Mouse (Mus musculus): ENCODE results near the gene Nfkbil1. TPM values are rescaled to one million over a fixed set of nuclear protein-coding genes. Genes with fewer than 3 reads are reported as not detected.

The Nfkbil1 gene
- polyA plus RNA-seq, 1 experiment = 5.2 TPM

DNA sequence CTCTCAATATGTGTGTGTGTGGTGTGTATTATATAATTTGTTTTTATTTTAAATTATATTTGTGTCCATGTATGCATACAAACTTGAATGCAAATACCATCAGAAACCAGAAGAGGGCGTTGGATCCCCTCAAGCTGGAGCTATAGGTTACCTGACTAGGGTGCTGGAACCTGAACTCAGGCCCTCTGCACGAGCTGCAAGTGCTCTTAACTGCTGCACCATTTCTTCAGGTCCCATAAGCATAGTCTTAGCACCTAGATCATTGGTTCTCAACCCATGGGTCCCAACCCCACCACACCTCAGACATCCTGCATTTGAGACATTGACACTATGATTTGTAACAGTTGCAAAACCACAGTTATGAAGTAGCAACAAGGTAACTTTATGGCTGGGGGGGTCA lies 43.9 kb downstream of the Nfkbil1 start:
- Histone ChIP-seq H3K27ac (replicated peaks; ENCODE audit: low read depth, low read length) (no peak overlapping the region), H3K4me3 (ENCODE audit: insufficient read depth, low read depth, low read length) (no peak overlapping the region), H3K4me1 (ENCODE audit: control insufficient read depth, insufficient read depth, insufficient read length, low read length) (no peaks in the 10 kb centered on the region; the same call in 1 of the 2 replicates)

DNA sequence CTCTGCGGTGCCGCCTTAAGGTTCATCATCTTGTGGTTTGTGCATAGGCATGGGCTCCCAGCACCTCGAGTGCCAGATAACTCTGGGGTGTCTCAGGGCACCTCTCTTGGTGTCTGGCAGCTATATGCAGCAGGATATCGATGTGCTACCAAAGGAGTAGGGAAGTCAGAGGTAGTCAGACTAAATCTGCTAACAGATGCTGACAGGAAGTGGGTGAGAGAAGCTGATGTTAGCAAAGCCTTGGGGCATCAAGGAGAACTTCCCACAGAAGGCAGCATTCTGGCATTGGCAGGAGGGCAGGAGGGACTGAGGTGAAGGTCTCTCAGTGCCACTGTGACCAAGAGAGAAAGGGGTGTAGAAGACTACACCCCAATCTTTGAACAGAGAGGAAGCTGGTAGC lies 45.5 kb downstream of the Nfkbil1 start:
- H3K4me1 ChIP-seq (ENCODE audit: control insufficient read depth, insufficient read depth, insufficient read length, low read length) = peaks cover 2% of the 10 kb centered on the region; the same call in 1 of the 2 replicates
- peak overlapping the region; percentile 39; the same call in 1 of the 2 replicates for H3K27ac ChIP-seq (replicated peaks; ENCODE audit: low read depth, low read length)
- no peak overlapping the region for H3K4me3 ChIP-seq (ENCODE audit: insufficient read depth, low read depth, low read length)

DNA sequence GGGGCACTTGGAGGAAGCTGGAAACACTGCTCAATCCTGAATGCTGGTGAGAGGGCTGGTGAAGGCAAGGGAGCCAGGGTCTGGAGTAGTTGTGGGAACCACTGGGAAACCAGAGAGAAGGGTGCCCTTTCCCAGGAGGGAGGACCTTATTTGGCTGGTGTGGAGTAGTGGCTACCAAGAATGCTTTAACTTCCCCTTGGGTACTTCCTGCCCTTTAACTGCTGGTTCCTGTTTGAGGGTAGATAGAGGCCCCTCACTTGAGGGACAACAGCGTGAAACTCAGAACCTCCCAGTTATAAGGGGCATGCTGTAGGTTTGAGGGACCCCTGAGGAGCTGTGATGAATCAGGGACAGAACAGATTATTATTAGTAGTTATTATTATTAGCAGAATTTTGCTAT lies 46.4 kb downstream of the Nfkbil1 start:
- peaks cover 2% of the 10 kb centered on the region; the same call in 1 of the 2 replicates for H3K4me1 ChIP-seq (ENCODE audit: control insufficient read depth, insufficient read depth, insufficient read length, low read length)
- H3K27ac ChIP-seq (replicated peaks; ENCODE audit: low read depth, low read length) = peak overlapping the region; percentile 39; the same call in 1 of the 2 replicates
- H3K4me3 ChIP-seq (ENCODE audit: insufficient read depth, low read depth, low read length) = no peak overlapping the region

DNA sequence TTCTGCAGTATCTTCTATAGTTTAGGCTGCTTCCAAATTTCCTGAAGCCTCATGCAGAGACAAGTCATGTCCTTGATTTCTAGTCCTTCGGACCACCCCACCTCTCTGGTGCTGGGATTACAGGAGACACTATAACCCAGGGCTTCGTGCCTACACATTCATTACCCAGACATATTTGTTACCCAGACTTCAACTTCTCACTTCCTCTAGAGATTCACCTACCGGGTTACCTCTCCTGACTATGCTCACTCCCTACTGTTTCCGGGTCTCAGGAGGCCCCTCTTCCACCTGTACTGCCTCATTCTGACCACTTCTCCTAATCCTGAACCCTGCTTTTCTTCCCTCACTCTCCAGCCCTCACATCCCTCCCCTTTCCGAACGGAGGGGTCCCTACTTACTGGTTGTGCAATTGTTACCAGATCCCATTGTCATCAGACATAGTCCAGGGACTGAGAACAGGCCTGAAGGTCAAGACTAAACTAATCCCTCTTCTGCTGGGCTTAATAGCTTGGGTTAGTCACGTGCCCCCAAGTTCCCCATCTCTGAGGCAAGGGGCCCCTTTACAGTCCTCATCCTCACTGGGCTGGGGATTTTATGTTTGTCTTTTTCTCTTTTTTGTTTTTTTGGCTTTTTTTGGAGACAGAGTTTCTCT lies 47.5 kb downstream of the Nfkbil1 start, which contains the start of gene Lst1:
Gene Lst1 (minus strand): TSS at position 481 of the 652 bp plus-strand sequence.
- H3K4me3 ChIP-seq (ENCODE audit: insufficient read depth, low read depth, low read length) = peak within 1 kb of the TSS; percentile 47
- peak within 1 kb of the TSS; percentile 82 for H3K27ac ChIP-seq (replicated peaks; ENCODE audit: low read depth, low read length)

DNA sequence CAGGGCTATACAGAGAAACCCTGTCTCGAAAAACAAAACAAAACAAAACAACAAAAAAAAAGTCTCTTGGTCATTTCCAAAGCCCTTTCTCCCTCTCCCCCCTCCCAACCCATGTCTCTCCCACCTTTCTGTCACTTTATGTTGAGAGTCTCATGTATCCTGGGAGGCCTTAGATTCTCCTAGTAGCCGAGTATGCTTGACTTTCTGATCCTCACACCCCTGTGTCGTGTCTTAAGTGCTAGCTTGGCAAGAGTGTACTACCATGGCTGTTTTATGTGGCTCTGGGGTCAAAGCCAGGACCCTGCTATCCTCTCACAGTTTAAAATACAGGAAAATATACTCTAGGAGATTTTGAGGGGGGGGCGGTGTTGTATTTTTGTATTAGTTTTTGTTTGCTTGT lies 48.2 kb downstream of the Nfkbil1 start:
- H3K4me3 ChIP-seq (ENCODE audit: insufficient read depth, low read depth, low read length) = no peak overlapping the region
- peak overlapping the region; percentile 56; the same call in 1 of the 2 replicates for H3K27ac ChIP-seq (replicated peaks; ENCODE audit: low read depth, low read length)
- H3K4me1 ChIP-seq (ENCODE audit: control insufficient read depth, insufficient read depth, insufficient read length, low read length) = peaks cover 2% of the 10 kb centered on the region; the same call in 1 of the 2 replicates

More for the DNA sequence above, 47.5 kb downstream of the Nfkbil1 start, which contains the start of gene Lst1:
- H3K4me1 ChIP-seq (ENCODE audit: control insufficient read depth, insufficient read depth, insufficient read length, low read length) = peaks cover 2% of the 10 kb centered on the region; the same call in 1 of the 2 replicates

DNA sequence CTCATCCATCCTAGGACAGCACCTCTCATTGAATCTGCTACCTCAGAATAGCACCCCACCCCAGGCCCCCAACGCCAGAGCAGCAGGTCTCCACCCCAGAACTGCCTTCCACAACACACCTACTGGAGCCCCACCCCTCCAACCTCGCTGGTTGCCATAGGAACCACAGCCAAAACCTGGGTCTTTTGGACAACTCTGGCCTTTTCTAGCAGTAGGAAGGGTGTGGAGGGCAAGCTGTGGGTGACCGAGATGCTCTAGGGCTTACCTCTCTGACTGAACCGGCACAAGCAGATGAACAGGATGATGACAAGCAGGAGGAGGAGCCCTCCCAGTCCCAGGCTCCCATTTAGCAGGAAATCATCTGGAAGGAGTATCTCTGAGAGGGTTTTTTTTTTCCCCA lies 48.9 kb downstream of the Nfkbil1 start:
- peak overlapping the region; percentile 45 for H3K4me3 ChIP-seq (ENCODE audit: insufficient read depth, low read depth, low read length)
- peaks cover 2% of the 10 kb centered on the region; the same call in 1 of the 2 replicates for H3K4me1 ChIP-seq (ENCODE audit: control insufficient read depth, insufficient read depth, insufficient read length, low read length)
- peak overlapping the region; percentile 63 for H3K27ac ChIP-seq (replicated peaks; ENCODE audit: low read depth, low read length)

DNA sequence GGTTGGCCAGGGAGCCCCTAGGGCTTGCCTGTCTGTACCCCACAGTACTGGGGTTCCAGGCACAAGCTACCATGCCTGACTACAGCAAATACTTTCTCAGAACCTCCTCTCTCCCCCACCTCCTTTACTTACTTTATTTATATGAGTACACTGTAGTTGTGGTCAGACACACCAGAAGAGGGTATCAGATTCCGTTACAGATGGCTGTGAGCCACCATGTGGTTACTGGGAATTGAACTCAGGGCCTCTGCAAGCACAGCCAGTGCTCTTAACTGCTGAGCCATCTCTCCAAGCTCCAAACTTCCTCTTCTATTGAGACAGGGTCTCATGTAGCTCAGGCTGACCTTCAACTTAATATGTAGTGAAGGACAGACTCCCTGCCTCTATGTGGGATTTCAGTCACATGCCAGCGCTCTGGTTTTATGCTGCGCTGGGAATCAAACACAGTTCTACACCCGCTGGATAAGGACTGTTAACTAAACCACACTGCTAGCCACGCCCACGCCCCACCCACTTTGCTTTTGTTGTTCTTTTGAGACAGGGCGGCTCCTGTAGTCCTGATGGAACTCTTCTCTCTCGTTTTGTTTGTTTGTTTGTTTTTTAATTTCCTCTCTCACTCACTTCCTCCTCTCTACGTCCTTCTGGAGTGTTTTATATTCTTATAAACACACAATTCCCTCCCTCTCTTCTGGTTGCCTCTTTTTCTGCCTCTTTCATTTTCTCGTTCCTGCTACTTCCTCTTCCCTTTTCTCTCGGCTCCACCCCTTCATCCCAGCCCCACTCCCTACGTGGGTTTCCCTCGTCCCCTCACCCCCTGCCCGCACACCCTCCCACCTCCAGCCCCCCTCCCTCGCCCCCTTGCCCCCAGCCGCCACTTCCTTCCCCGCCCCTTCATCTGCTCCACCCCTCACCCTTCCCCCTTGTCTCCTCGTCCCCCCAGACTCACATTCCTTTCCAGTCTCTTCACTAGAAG lies 49.7 kb downstream of the Nfkbil1 start:
- H3K4me1 ChIP-seq (ENCODE audit: control insufficient read depth, insufficient read depth, insufficient read length, low read length) = peaks cover 2% of the 10 kb centered on the region; the same call in 1 of the 2 replicates
- peak overlapping the region; percentile 49 for H3K4me3 ChIP-seq (ENCODE audit: insufficient read depth, low read depth, low read length)
- H3K27ac ChIP-seq (replicated peaks; ENCODE audit: low read depth, low read length) = peak overlapping the region; percentile 64

DNA sequence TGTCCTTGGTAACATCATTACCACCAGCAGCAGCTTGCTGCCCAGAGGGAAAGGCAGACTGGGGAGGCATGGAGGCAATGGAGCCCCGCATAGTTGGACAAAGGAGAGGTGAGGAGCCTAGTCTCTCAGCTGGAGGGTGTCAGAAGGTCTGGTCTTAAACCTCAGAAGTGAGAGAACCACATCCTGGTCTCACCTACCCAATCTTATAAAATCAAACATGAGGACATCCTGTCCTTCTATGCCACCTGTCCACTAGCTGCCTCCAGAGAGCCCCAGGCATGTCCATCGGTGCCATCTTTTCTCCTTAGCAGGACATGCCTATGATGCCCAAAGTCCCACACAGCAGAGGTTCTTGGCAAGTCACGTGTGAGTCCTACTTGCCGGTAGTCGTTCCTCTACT lies 55.5 kb downstream of the Nfkbil1 start:
- no peak overlapping the region for H3K27ac ChIP-seq (replicated peaks; ENCODE audit: low read depth, low read length)
- H3K4me3 ChIP-seq (ENCODE audit: insufficient read depth, low read depth, low read length) = no peak overlapping the region
- H3K4me1 ChIP-seq (ENCODE audit: control insufficient read depth, insufficient read depth, insufficient read length, low read length) = no peaks in the 10 kb centered on the region

DNA sequence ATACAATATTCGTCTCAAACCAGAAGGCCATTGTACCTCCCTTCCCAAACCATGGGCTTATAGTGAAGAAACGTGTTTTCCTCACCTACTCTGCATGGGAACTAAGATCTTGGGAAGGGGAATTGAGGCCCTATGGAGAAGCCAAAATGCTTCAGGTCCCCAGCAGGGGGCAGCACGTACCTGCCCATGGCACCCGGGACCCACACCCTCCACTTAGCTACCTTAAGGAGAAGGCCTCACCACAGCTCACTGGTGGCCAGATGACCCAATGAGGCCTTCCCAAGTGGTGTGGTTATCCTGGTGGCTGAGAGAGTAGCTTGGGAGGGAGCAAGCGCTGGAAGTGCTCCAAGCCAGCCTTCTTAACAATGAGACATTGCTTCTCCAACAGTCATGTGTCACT lies 57.1 kb downstream of the Nfkbil1 start:
- Histone ChIP-seq H3K4me1 (ENCODE audit: control insufficient read depth, insufficient read depth, insufficient read length, low read length) (no peaks in the 10 kb centered on the region), H3K27ac (replicated peaks; ENCODE audit: low read depth, low read length) (no peak overlapping the region), H3K4me3 (ENCODE audit: insufficient read depth, low read depth, low read length) (no peak overlapping the region)

DNA sequence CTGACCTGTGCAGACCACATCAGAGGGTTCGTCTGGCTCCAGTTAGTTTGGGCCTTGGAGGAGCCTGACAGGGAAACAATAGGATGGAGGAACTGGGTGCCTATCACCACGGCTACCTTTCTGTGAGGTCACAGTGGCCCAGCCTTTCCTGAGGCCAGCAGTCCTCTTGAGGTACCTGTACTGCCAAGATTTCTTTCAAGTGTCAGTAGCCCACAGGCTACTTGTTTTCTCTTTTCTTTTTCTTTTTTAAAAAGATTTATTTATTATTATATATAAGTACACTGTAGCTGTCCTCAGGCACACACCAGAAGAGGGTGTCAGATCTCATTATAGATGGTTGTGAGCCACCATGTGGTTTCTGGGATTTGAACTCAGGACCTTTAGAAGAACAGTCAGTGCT lies 59.6 kb downstream of the Nfkbil1 start, which contains the start of gene Aif1:
Gene Aif1 (minus strand): TSS at position 101 of the 400 bp plus-strand sequence.
- no peaks in the 10 kb centered on the region for H3K4me1 ChIP-seq (ENCODE audit: control insufficient read depth, insufficient read depth, insufficient read length, low read length)
- no peak within 1 kb of the TSS for H3K4me3 ChIP-seq (ENCODE audit: insufficient read depth, low read depth, low read length)
- no peak within 1 kb of the TSS for H3K27ac ChIP-seq (replicated peaks; ENCODE audit: low read depth, low read length)

DNA sequence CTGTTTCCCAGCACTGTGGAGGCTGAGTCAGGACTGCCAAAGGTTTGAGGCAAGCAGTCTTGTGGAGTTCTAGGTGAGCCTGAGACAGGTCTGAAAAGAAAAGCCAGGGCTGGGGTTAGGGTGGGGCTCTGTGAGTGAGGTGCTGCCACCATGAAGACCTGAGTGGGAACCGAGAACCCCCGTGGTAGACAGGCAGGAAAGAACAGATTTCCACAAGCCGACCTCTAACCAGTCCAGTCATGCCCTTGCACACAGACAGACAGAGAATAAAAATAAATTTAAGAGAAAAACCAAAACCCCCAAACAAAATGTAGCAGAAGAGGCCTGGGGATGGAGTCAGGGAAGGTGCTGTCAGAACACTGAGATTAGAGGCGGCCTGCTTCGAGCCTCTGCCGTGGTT lies 60.2 kb downstream of the Nfkbil1 start:
- H3K4me1 ChIP-seq (ENCODE audit: control insufficient read depth, insufficient read depth, insufficient read length, low read length) = no peaks in the 10 kb centered on the region
- H3K27ac ChIP-seq (replicated peaks; ENCODE audit: low read depth, low read length) = no peak overlapping the region

DNA sequence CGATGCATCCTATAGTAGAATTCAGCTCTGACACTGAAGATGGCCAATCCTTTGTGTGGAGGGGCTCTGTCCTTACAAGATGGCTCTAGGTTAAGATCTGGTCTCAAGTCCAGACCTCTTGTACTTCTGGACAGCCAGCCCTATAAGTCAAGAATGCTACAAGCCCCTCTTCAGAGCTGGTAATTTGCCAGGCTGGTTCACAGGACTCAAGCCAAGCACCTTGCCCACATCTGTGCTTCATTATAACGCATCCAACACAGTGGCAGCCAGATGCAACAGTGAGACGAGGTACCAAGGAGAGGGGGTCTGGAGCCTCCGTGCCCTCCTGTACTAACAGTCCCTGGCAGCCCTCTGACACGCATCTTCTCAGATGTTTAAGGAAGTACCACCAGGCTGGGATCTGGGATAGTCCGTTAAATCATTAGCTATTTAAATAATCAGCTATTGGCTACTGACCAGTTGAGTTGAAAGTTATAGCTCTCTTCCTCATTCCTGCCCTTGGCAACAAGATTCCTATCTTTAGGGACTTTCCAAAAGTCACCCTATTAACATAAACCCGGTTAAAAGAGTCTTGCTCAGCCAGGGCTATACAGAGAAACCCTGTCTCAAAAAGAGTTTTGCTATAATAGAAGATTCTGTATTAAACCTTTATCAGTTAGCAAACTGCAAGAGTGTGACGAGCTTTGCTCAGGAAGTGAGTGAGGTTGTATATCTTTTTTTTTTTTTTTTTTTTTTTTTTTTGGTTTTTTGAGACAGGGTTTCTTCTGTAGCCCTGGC lies 61.2 kb downstream of the Nfkbil1 start:
- no peak overlapping the region for H3K4me3 ChIP-seq (ENCODE audit: insufficient read depth, low read depth, low read length)
- no peaks in the 10 kb centered on the region for H3K4me1 ChIP-seq (ENCODE audit: control insufficient read depth, insufficient read depth, insufficient read length, low read length)
- H3K27ac ChIP-seq (replicated peaks; ENCODE audit: low read depth, low read length) = no peak overlapping the region; the same call in 1 of the 2 replicates

More for the DNA sequence above, 60.2 kb downstream of the Nfkbil1 start:
- H3K4me3 ChIP-seq (ENCODE audit: insufficient read depth, low read depth, low read length) = no peak overlapping the region

DNA sequence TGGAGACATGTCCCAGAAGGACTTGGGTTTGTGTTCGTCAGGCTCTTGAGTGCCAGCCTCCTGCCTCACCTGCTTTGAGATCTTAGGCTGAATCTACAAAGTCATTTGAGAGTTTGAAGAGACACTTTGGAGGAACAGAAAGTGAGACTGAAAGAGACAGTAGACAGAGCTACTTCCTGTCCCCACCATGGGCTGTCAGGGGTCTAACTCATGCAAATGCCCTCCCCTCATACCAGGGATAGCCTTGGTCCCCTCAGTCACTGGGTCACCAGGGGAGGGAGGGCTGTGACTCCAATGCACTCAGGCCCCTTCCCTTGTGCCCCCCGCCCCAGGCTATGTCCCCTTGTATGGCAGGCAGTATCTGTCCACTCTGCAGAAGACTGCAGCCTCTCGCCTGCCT lies 62.3 kb downstream of the Nfkbil1 start:
- Histone ChIP-seq H3K4me1 (ENCODE audit: control insufficient read depth, insufficient read depth, insufficient read length, low read length) (no peaks in the 10 kb centered on the region), H3K4me3 (ENCODE audit: insufficient read depth, low read depth, low read length) (no peak overlapping the region), H3K27ac (replicated peaks; ENCODE audit: low read depth, low read length) (peak overlapping the region; percentile 31)

DNA sequence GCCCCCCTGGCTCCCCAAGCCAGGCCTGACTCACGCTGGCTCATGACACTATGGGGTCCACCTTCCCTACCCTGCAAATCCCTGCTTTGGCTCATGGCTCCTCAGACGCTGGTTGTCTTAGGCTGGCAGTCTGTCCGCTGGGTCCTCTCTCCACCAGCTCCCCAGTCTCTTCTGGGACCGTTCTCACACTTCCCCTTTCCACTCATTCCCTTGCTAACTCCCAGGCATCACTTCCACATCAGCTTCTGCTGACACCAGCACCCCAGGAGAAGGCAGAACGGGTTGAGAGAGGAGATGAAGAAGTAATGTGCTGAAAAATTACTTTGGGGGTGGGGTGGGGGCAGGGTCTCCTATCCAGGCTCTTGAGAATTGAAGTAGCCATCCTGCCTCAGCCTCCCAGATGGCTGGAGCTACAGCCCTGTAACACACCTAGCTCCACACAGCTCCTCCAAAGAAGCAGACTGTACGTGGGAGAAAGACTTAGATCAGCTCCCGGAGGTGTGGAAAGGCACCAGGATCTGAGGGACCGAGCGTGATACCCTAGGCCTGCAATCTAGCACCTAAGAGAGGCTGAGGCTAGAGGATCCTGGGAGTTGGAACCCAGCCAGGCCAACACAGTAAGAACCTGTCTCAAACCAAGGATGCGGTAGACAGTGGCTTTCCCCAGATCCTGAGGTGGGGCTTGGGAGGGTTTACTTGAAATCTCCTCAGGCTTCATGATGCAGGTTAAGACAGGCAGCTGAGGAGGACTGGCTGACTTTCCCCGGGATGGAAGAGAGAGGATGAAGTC lies 63.0 kb downstream of the Nfkbil1 start:
- Histone ChIP-seq H3K4me1 (ENCODE audit: control insufficient read depth, insufficient read depth, insufficient read length, low read length) (no peaks in the 10 kb centered on the region), H3K4me3 (ENCODE audit: insufficient read depth, low read depth, low read length) (peak overlapping the region; percentile 39), H3K27ac (replicated peaks; ENCODE audit: low read depth, low read length) (peak overlapping the region; percentile 86)

All from brown adipose tissue, adult 24 weeks (tissue).